Mouse (Mus musculus) olfactory bulb, adult 2 months (tissue): ENCODE measurements around the gene Fkbp15.

Experiments used
- CTCF ChIP-seq: fragments of 200-500 bp; IDR thresholded peaks from 2 replicates; pipeline ENCODE4 v1.5.1; 2012; ENCODE audit warnings: low read depth, mild to moderate bottlenecking, low read length, moderate library complexity; ENCODE audit not compliant: insufficient read depth
- POLR2A ChIP-seq: fragments of 200-500 bp; IDR thresholded peaks from 2 replicates; pipeline ENCODE4 v1.6.1; 2012; ENCODE audit warnings: mild to moderate bottlenecking, low read depth, low read length, moderate library complexity; ENCODE audit not compliant: insufficient read depth

DNA sequence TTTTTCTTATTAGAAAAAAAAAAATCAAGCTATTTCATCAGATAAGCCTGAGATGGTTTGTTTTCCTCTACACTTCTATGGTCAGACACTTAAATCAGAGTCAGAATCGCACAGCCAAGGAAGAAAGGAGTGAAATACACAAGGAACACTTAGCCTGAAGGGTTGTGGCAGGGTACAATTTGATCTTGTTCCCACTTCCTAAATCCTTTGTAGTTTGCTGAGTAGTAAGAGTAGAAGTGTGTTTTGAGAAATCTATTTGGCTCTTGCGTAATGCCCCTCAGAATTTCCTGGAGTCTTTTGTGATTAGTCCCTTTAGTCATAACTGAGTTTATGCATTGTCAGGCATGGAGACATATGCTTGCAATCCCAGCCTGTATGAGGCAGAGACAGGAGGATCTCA lies 11.0 kb downstream of the Fkbp15 start:
- TF ChIP-seq CTCF: no peak
- TF ChIP-seq POLR2A: no peak
